Mouse (Mus musculus): ENCODE results near the gene Adra1b.

DNA sequence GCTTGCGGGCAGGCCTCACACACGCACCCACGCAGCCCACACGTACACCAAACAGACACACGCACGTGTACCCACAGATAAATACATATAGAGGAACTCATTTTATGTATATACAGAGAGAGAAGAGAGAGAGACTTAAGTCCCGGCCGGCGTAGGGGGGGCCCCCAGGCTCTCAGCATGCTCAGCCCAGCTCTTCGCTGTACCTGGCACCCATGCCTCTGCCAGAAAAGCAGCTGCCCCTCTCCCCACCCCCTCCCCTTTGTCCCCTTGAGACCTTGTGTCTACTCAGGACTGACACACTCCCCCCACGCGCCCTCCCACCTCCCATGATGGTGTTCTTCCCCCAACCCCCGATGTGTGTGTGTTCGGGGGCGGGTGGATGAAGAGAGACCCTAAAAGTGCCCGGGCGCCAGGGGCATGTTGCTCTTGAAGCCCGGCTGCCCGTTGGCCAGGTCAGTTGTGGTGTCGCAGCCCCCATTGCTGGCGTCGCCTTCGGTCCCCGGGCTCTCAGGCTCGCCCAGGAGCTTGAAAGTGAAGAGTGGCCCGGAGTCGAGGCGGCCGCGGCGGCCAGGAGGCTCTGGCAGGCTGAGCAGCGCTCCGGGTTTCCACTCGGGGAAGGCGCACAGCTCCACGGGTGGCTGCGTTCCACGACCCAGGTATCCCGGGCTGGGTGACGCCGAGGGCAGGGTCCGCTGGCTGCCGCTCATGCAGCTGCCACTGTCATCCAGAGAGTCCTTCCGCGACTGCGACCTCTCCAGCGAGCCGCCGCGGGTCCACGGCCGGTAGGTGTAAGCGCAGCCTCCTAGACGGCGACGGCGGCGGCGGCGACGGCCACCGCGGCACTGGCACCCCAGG lies 125.3 kb downstream of the Adra1b start:
- TF ChIP-seq CTCF (IDR thresholded peaks at IDR 0.05) (no peak; the same call in 1 of the 2 replicates), EP300 (IDR thresholded peaks at IDR 0.05) (no peak)

All from lung, postnatal 0 days (tissue).